Mouse (Mus musculus) kidney, postnatal 14 days (tissue): ENCODE results near the gene Dhcr7.

Experiments
- DNase-seq: peaks from one replicate; pipeline ENCODE4 v3.0.0; 2022; ENCODE audit warnings: mixed read lengths

Dhcr7 gene

DNA sequence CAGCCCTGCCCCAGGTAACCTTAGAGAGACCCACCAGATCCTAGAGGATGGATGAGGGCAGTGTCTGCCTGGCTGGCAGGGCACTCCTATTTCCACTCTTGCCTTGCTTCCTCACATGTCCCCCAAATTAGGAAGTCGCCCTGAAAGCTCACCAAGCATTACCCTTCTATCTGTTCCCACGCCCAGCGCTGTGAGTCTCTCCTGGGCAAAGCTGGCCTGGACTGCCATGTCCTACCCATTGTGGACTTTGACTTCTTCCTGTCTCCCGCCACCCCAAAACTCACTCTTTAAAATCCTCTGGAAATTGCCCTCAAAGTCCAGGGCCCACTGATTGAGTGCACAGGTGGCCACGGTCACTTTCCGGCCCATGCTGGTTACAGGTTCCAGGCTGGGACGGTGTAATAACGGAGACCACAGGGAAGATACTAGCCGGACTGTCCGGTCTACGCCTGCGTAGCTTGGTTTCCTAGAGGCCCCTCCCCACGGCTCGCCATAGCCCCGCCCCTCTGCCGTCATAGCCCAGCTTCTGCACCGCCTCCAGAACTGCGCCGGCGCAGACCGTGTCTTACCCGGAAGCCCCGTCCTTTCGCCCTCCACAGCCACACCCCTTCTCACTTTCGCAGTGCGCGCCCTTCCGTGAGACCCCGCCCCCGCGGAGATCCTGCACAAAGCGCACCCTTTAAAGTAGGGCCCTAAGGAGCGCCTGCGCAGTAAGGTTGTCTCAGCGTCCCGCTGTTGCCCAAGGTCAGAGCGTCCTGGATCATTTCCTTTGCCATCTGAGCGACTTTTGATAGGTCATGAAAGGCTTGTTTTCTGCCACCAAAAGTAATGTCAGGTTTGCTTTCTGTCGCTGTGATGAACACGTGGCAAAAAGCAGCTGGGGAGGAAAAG lies at the start of gene Dhcr7, which contains the start of gene Nadsyn1:
TSS of gene Dhcr7 (plus strand) at position 771 of the 891 bp plus-strand sequence.
TSS of gene Nadsyn1 (minus strand) at position 475 of the 891 bp plus-strand sequence.
- peak; percentile 100 for DNase-seq

DNA sequence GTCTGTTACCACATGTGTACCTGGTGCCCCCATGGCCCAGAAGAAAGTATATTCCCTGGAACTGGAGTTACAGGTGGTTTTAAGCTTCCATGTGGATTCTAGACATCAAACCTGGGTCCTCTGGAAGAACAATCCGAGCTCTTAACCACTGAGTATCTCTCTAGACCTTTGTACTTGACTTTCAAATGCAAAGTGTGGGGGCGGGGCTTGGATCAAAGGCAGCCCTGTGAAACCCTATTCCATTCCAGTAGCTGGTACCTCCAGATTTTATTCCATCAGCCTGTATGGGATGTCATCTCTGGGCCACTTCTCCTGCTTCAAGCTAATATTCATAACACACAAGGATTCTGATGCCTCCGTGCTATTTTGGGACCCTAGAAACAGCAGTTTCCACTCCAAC lies 46.8 kb upstream of the Dhcr7 start:
- DNase-seq: peak; percentile 37

DNA sequence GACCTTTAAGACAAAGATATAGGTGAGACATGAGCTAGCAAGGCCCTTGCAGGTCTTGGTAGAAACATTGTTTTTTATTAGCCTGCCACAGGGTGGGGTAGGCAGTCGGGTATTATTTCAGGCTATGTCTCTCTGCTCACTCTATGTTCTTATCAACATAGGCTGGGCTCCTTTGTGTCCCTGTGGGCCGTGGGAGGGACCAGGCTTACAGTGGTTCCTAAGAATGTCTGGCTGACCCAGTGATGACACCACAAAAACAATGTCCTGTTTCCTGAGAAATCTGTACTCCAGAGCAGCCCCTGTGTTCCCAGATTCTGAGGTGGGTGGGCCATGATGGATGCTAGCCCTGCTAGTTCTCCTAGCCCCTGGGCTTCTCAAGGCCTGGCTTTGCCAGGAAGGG lies 45.6 kb upstream of the Dhcr7 start:
- peak; percentile 52 for DNase-seq

DNA sequence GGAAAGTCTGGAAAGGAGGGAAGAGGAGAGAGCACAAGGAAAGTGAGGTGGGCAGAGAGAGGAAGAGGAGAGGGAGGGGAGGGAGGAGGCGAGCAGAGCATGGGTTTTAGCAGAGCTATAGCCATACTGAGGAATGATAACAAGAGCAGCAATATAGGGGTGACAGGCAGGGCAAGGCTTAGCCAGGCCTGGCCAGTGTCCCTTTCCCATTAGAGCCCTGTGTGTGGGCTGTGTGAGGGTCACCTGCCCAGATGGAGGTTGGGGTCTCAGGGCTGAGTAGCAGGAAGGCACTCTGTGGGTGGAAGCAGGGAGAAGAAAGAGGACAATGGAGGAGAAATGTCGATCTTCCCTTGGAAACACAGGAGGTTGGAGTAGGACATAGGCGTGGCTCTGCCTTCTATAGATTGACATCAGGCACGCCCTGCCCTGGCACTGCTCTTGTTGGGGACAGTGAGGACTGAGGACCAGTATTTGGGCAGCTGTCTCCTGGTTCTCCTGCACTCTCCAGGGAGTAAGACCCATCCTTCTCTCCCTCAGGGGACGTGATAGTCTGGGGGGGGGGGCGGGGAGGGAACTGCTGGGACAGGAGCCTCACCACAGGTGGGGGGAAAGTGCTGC lies 39.5 kb upstream of the Dhcr7 start:
- DNase-seq: no peak

DNA sequence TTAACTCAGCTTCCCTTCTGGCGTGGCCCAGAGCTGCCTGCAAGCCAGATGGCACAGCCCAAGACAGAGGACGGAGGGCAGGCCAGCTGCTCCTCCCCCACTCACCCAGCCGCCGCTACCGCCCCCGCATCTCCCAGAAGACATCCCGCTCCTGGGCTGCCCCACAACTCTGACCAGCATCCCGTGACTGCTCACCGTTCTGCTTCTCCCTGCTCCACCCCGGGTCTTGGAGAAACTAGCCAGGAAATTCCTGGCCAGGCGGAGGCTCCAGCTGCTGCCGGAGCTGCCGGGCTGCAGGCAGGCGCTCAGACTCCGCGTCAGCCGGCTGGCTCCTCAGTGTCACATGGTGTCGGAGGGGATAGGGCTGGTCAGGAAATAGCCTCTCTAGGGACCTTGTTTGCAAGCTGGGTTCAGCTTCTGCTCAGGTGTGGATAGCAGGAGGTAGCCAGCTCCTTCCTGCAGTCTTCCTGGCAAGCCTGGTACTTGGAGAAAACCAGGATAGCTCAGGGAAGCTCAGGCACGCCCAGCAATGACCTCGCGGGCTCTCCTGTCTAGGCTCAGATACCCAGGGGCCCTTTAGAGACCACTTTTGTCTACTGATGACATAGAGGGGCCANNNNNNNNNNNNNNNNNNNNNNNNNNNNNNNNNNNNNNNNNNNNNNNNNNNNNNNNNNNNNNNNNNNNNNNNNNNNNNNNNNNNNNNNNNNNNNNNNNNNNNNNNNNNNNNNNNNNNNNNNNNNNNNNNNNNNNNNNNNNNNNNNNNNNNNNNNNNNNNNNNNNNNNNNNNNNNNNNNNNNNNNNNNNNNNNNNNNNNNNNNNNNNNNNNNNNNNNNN lies 38.7 kb upstream of the Dhcr7 start, which contains the start of gene Mrgpre:
TSS of gene Mrgpre (minus strand) at position 505 of the 834 bp plus-strand sequence.
- peak; percentile 90 for DNase-seq

DNA sequence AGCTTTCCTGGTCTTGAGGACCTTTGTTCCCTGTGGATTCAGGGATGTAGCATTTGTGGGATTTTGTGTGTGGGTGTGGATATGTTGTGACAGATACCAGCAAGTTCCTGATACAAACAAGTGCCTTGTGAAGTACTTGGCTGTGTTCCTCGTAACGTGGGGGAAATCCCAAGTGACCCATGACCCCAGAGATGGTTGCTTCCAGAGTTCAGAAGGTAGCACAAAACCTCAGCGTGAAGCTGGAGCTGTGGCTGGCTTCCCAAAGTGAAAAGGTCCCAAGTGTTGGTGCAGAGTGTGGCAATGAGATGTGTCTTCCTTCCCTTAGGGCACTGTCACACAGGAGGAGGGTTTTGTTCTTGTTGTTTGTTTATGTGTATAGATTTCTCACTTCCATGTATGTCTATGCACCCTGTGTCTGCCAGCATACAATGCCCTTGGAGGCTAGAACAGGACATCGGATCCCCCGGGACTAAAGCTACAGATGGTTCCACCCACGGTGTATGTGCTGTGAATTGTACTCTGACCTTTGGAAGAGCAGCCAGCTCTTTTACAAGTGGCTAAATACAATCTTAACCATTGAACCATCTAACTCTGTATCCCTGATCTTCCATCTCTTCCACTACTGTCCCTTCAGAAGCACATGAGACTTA lies 30.5 kb upstream of the Dhcr7 start:
- DNase-seq: peak; percentile 28

DNA sequence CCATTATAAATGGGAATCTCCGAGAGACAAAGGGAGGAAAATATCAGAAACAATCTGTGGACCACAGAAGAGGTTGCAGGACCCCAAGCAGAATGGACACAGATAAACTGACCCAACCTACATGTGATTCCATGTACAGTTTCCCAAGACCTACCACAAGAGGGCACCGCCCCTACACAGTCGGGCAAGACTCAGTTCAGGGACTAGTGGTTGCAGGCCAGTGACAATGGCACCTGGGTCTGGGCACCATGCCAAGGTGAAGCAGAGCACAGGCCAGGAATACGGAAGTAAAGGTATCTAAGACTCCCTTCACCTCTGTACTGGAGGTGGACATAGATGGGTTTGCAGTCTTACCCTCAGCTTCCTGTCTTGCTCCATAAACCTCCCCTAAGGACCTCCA lies 29.8 kb upstream of the Dhcr7 start:
- DNase-seq: peak; percentile 79

DNA sequence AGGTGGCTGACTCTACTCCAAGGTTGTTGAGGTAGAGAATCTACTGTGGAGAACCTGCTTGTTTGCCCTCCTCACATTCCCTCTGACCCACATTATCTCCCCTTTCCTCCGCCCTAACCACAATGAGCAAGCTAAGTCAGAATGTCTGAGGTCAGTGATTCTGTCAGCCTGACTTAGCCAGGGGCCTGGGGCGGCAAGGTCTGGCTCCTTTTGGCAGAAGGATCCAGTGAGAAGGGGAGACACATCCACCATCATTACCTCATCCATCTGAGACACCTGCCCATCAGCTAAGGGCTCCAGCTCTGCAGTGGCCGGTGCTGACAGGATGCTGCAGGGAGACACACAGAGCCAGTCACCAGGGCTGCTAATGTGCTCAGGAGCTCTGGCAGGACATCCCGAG lies 24.2 kb upstream of the Dhcr7 start:
- DNase-seq: no peak

DNA sequence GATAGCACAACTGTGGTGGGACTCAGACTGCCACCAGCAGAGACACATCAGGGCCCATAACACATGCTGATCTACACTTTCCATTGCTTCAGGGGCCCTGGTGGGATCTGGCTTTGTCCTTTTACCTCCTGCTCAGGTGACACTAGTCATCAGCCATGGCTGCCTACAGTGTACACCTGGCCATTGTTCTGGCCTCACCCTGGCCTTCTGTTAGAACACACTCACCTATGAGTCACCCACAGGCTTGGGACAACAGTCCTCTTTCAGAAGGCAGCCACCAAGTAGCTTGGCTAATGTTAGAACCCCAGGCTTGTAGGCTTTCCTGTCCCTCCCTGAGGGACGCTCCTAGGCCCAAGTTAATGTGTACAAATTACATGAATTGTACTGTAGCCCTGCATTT lies 22.2 kb upstream of the Dhcr7 start:
- no peak for DNase-seq

DNA sequence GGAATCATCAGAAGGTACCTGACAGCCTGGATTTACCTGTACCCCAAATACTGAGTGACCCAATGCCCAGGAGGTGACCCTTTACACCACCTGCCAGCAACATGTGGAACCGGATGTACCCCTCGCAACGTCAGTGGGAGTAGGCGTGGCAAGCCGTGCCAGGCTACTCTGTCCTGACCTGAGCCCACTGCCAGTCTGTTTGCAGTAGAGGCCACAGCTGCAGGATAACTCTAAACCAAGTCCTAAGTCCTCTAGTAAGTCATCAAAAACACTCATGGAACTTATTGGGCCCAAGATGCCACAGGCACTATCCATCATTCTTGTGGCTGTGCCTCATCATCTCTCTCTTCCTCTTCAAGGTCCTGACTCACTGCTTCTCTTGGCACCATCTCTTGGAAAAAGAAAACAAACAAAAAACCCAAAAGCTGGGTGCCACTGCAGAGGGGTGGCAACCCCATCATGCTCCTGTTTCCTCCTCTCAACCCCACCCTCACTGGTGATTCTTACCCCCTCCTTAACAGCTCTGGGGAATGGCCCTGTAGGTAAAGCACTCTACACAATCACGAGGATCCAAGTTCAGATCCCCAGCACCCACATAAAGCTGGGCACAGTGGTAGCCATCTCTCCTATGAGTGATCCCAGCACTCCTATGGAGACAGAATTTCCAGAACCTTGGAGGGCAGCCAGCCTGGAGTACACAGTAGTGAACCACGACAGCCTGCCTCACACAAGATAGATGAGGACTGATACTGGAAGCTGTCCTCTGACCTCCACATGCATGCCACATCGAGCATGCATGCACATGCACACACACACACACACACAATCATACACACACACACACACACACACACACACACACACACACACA lies 21.5 kb upstream of the Dhcr7 start:
- DNase-seq: no peak

DNA sequence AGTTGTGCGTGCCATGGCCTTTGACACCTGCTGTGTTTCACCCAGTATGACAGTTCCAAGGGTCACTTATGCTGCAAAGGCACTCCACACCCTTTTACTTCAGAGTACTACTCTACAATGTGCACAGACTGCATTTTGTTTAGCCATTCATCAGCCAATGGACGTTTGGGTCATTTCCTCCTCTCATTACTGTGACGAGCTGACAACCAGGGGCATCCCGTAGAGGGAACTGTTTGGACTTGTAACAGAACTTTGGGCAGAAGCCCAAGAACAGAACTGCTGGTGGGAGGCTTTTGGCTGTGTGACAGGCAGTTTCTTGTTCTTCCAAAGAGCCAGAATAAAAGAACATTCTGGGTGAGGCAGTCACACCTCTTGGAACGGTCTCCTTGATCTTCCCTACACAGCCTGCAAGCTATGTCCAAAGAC lies 17.7 kb upstream of the Dhcr7 start:
- peak; percentile 65 for DNase-seq

DNA sequence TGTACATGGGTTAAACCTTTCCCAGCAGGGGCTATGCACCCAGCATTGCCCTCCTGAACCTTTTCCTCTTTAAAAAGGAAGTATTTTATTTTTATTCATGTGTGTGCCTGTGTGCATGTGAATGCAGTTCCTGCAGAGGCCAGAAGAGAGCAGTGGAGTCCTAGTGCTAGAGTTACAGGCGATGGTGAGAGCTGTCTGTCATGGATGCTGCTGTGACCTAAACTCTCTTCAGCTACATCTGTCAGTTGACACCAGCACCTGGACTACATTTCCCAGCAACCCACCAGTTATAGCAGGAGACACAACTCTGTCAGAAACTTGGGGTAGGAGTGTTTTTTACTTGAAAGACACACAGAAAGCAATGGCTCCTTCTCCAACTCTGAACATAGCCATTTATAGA lies 14.0 kb upstream of the Dhcr7 start:
- DNase-seq: peak; percentile 30

DNA sequence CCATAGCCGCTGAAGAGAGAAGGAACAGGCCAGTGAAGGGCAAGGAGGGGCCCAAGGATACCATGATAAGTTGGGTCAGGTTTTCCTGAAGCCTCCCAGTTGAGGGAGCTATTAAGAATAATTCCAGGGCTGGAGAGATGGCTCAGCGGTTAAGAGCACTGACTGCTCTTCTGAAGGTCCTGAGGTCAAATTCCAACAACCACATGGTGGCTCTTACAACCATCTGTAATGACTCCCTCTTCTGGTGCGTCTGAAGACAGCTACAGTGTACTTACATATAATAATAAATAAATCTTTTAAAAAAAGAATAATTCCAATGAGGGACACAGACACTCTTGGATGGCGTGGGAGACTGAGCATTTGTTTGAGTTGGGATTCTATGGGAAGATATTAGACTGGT lies 3.7 kb upstream of the Dhcr7 start:
- no peak for DNase-seq

DNA sequence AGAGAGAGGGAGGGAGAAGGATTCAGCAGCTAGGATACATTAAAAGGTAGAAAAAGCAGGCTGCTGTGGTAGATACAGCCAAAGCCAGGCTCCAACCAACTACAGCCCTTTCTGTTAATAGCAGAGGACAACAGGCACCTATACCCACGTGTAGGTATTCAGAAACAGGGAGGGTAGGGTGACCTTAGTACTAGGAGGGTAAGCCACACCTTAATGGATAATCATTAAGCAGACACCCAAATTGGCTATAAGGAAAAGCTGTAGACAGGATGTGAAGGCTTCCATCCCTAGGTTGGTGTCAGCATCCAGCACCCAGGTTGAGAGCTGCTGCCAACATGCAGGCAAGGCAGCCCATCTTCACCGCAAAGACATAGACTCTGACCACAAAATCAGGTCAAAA lies 1.7 kb upstream of the Dhcr7 start:
- peak; percentile 11 for DNase-seq

DNA sequence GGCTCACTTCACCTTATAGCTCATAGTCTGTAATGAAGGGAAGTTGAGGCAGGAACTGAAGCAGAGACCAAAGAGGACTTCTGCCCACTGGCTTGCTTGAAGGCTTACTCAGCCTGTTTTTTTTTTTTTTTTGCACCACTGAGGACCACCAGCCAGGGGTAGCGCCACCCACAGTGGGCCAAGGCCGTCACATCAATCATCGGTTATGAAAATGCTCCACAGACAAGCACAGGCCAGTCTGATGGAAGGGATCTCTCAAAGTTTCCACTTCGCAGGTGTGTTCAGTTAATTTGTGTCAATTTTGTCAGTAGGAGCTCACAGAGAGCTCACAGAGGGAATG lies 291 bp downstream of the Dhcr7 start:
- no peak for DNase-seq

DNA sequence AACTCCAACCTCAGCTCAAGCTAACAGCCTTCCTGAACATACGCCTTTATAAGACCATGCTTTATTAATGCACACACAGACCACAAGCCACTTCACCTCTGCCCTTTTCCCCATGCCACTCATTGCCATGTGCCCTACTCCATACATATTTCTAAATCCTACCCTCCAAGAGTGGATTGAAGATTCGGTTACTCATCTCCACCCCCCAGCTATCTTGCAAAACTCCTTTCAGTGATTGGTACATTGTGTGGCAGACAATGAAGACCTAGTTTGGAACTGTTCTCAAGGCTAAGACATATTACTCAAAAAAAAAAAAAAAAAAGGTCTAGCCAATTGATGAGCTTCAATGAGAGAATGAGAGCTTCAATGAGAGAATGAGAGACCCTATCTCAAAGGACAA lies 4.0 kb downstream of the Dhcr7 start:
- no peak for DNase-seq

DNA sequence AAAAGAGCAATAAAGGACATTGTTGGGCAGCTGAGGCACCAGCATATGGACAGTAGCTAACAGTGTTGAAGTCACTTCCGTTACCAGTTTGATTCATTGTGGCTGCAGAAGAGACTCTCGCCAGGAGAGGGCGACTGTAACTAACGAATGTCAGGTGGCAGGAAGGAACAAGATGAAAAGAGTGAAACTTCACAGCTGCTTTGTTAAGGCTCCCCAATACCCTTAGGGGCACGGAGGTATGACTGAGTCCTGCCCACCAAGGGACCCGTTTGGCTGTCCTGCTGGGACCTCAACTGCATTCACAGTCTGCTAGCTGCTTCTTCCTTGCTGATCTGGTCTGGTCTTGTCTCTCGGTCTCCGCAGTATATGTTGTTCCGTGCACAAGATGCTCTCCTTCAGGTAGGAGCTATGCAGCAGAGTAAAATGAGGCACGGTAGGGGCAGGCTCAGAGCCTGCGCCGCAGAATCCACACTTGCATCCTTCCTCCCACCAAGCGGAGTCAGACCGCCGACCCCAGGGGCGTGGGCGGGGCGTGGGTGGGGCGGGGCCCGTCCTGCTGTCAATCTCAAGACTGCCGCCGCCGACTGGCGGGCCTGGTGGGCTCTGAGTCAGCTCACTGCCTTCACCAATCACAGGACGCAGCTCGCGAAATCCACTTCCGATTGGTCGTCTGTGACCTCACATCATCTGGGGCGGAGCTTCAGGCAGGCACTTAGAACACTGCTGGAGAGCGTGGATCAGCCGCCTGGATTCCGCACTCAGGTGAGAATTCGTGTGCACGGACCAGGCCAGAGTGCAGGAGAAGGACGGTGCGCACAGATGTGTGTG lies 6.8 kb downstream of the Dhcr7 start:
- DNase-seq: peak; percentile 96

DNA sequence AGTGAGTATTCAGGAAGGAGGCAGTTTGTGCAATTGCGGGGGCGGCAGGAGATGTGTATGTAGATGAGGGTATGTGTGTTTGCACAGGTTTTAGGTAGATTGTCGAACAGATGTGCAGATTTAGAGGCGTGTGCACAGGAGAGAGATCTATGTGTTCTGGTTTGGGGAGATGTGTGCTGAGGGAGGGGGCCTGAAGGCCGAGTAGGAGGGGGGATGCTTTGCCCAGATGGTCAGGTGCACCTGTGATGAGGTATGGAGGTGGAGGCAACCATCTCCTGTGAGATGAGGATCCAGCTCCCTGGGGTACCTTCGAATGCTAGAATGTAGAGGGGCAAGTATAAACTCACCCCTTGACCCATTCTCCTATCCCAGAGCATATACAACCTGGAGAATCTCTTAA lies 7.5 kb downstream of the Dhcr7 start:
- DNase-seq: no peak

DNA sequence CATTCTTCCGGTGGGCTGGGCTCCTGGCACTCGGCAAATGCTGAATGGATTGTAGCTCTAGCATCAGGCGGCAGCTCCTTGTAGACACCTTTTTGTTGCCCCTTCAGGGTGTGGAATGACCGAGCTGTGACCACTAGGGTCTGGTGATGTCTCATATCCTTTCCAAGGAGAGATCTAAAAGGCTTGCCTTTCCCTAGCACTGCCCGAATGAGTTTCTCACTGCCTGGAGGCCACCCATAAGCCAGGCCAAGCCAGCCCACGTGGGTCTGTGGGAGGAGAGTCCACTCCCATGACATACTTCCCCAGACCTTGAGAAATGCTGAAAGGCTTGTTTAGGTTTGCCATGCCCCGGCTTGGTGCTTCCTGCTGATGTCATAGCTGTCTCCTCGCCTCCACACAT lies 9.3 kb downstream of the Dhcr7 start:
- no peak for DNase-seq

DNA sequence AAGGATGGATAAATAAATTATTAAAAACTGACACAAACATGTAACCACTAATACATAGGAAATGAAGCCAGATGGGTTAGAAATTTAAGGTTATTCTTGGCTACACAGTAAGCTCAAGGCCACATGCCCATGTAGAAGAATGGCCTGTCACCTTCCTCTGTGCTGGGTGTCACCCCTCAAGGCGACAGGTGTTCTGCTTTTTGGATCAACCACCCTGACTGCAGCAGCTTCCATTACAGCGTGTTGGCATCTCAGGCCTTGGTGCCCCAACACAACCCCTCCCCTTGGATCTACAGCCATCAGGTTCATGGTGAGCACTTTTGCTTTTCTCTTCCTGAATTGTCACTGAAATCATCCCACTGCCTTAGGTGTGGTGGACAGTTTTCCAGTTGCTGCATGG lies 9.7 kb downstream of the Dhcr7 start:
- DNase-seq: no peak
